Mouse (Mus musculus) forebrain, embryonic 15.5 days (tissue): ENCODE measurements around the gene Cstad. TPM values are rescaled to one million over a fixed set of nuclear protein-coding genes. Genes with fewer than 3 reads are reported as not detected.

Source experiments
- ATAC-seq: fragments of 200-750 bp; cut with Nextera tagmentation; replicated peaks from 2 replicates; pipeline ENCODE4 v1.8.0; 2017; ENCODE audit warnings: mild to moderate bottlenecking, moderate TSS enrichment, moderate library complexity
- H3K27ac ChIP-seq: fragments of 300-500 bp; sonication (generic); replicated peaks from 2 replicates; pipeline ENCODE4 v1.5.1; 2015; ENCODE audit warnings: mild to moderate bottlenecking, inconsistent platforms
- H3K27me3 ChIP-seq: fragments of 300-500 bp; sonication (generic); 2 replicates; pipeline ENCODE4 v1.6.1; 2015; ENCODE audit warnings: inconsistent platforms
- H3K36me3 ChIP-seq: fragments of 300-500 bp; sonication (generic); 2 replicates; pipeline ENCODE4 v1.6.1; 2015; ENCODE audit warnings: mild to moderate bottlenecking, inconsistent platforms
- H3K4me1 ChIP-seq: fragments of 300-500 bp; sonication (generic); 2 replicates; pipeline ENCODE4 v1.6.1; 2015; ENCODE audit warnings: inconsistent platforms
- H3K4me2 ChIP-seq: fragments of 300-500 bp; sonication (generic); replicated peaks from 2 replicates; pipeline ENCODE4 v1.6.1; 2015; ENCODE audit warnings: mild to moderate bottlenecking, inconsistent platforms
- H3K4me3 ChIP-seq: fragments of 300-500 bp; sonication (generic); 2 replicates; pipeline ENCODE4 v1.5.1; 2015; ENCODE audit warnings: mild to moderate bottlenecking, inconsistent platforms
- H3K9ac ChIP-seq: fragments of 300-500 bp; sonication (generic); replicated peaks from 2 replicates; pipeline ENCODE4 v1.6.1; 2015; ENCODE audit warnings: mild to moderate bottlenecking, inconsistent platforms
- H3K9me3 ChIP-seq: fragments of 300-500 bp; sonication (generic); 2 replicates; pipeline ENCODE4 v1.6.1; 2016; ENCODE audit warnings: inconsistent platforms
- WGBS: fragments of 180-500 bp; shearing (Covaris S2); methylation state at CpG from one replicate; pipeline ENCODE4 v1.1.7; 2015; ENCODE audit warnings: mixed read lengths; 5-methylcytosine and 5-hydroxymethylcytosine counted together
- polyA plus RNA-seq: library from polyadenylated mRNA; unstranded; fragments of >200 nt; fragmentation: Nextera tagmentation; extraction: Ambion mirVana; gene quantifications from 2 replicates; pipeline ENCODE4 v1.2.1, GENCODE M21; 2015

The Cstad gene
- polyA plus RNA-seq: 0.63 and 1.4 TPM in 2 replicates

- Histone ChIP-seq H3K27ac (peak within 1 kb of the TSS; percentile 99), H3K4me3 (peak within 1 kb of the TSS; percentile 56), H3K4me2 (peak within 1 kb of the TSS; percentile 54), H3K4me1 (peaks cover 48% of the 10 kb centered on the region), H3K27me3 (no peaks in the 10 kb centered on the region), H3K9ac (peak within 1 kb of the TSS; percentile 66), H3K9me3 (no peaks in the 10 kb centered on the region), H3K36me3 (no peaks in the 10 kb centered on the region)
- 1% methylated on average over 39 of the region's 39 CpGs for WGBS
- peak; percentile 73 for ATAC-seq
Observed at GRCm38 (mm10) chr2:30594641-30595379, at the start of gene Cstad. TSS of gene Cstad (plus strand) at chr2:30595040.

DNA sequence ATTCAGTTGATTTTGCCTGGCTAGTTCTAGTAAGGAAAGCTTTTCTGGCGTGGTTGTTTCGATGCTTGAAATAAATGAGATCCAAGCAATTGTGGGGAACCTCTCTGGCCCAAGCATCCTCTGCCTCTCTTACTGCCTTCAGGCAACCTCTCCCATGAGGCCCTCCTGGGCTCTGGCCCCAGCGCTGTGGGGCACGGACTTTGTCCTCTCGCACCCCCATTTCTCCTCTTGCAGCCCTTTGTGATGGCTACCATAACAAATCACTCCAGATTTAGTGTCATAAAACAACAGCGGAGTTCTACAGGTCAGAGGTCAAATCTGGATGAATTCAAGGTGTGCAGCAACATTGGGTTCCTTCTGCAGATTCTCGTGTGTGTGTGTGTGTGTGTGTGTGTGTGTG lies 49.1 kb upstream of the Cstad start:
- 0 out of 2 replicates have a peak overlapping the region, but pooled peaks have one; percentile 5 for H3K9ac ChIP-seq
- H3K36me3 ChIP-seq: no peaks in the 10 kb centered on the region
- peak overlapping the region; percentile 19; the same call in 1 of the 2 replicates for H3K4me3 ChIP-seq

DNA sequence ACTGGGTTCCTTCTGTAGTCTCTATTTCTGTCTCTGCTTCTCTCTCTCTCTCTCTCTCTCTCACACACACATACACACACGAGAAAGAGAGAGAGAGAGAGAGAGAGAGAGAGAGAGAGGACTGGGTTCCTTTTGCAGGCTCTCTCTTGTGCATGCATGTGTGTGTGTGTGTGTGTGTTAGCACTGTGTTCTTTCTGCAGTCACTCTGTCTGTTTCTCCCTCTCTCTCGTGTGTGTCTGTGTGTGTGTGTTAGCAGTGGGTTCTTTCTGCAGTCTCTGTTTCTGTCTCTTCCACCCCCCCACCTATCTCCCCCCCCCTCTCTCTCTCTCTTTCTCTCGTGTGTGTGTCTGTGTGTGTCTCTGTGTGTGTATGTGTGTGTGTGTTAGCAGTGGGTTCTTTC lies 48.6 kb upstream of the Cstad start:
- Histone ChIP-seq H3K9me3 (no peaks in the 10 kb centered on the region), H3K4me1 (peaks cover 32% of the 10 kb centered on the region), H3K36me3 (no peaks in the 10 kb centered on the region), H3K4me2 (no peak overlapping the region), H3K27ac (peak overlapping the region; percentile 76), H3K4me3 (no peak overlapping the region), H3K27me3 (no peaks in the 10 kb centered on the region), H3K9ac (no peak overlapping the region)
- WGBS: 50% methylated on average over 2 of the region's 3 CpGs
- no peak for ATAC-seq

More for the DNA sequence above, 49.1 kb upstream of the Cstad start:
- Histone ChIP-seq H3K4me1 (peaks cover 34% of the 10 kb centered on the region), H3K4me2 (peak overlapping the region; percentile 44), H3K9me3 (no peaks in the 10 kb centered on the region), H3K27ac (peak overlapping the region; percentile 76), H3K27me3 (no peaks in the 10 kb centered on the region)
- WGBS: 61% methylated on average over 7 of the region's 7 CpGs
- ATAC-seq: no peak

DNA sequence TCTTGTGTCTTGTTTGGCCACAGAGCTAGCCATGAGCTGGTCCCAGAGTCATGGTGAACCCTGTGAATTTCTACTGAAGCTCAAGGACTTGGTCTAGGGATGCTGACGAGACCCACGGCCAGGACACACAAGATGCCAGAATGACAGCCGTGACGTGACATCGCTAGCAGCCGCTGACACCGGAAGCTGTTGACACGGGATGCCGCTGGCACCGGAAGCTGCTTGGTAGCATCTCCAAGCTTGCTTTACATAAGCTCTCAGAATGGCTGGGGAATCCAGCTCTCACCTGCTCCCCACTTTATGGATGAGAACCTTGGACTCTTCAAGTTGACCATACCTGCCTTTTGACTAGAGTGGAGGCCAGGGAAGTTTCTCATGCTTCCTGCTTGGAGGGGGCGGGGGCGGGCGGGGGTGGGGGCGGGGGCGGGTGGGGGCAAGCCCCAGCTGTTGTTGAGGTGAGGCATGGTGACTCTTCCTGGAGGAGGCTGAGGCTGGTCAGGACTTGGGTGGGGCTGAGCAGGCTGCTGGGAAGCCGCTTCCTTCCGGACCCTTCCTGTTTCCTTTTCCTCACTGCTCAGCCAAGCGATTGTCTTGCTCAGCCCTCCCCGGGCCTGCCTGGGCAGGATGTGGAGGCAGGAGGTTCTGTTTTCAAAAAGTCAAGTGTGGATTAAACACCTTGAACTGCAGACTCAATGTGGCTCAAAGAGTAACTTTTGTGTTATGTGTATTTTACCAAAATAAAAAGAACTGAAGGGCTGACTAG lies 47.2 kb upstream of the Cstad start:
- Histone ChIP-seq H3K9me3 (no peaks in the 10 kb centered on the region), H3K27ac (no peak overlapping the region), H3K27me3 (no peaks in the 10 kb centered on the region), H3K4me1 (peaks cover 31% of the 10 kb centered on the region), H3K4me2 (no peak overlapping the region), H3K36me3 (no peaks in the 10 kb centered on the region), H3K9ac (no peak overlapping the region), H3K4me3 (no peak overlapping the region)
- 86% methylated on average over 19 of the region's 19 CpGs for WGBS
- ATAC-seq: no peak

- no peak overlapping the region for H3K4me3 ChIP-seq
- peaks cover 12% of the 10 kb centered on the region for H3K4me1 ChIP-seq
- no peaks in the 10 kb centered on the region for H3K36me3 ChIP-seq
- 76% methylated on average over 5 of the region's 5 CpGs for WGBS
- H3K4me2 ChIP-seq: no peak overlapping the region
- no peak overlapping the region for H3K27ac ChIP-seq
- H3K9me3 ChIP-seq: no peaks in the 10 kb centered on the region
- H3K27me3 ChIP-seq: no peaks in the 10 kb centered on the region
- ATAC-seq: no peak
- H3K9ac ChIP-seq: no peak overlapping the region
Observed at GRCm38 (mm10) chr2:30551579-30551978, 43.3 kb upstream of the Cstad start.

- peak overlapping the region; percentile 14; the same call in 1 of the 2 replicates for H3K4me3 ChIP-seq
Observed at GRCm38 (mm10) chr2:30553851-30554540, 40.8 kb upstream of the Cstad start.

GRCm38 (mm10) chr2:30555257-30555656 lies 39.6 kb upstream of the Cstad start:
- ATAC-seq: no peak
- Histone ChIP-seq H3K9ac (no peak overlapping the region), H3K4me2 (no peak overlapping the region), H3K4me3 (no peak overlapping the region), H3K27ac (no peak overlapping the region), H3K36me3 (no peaks in the 10 kb centered on the region), H3K27me3 (no peaks in the 10 kb centered on the region), H3K9me3 (no peaks in the 10 kb centered on the region), H3K4me1 (peaks cover 8% of the 10 kb centered on the region)
- WGBS: 84% methylated on average over 9 of the region's 9 CpGs

More at GRCm38 (mm10) chr2:30553851-30554540, 40.8 kb upstream of the Cstad start:
- no peaks in the 10 kb centered on the region for H3K36me3 ChIP-seq
- H3K9me3 ChIP-seq: no peaks in the 10 kb centered on the region
- peaks cover 5% of the 10 kb centered on the region; the same call in 1 of the 2 replicates for H3K4me1 ChIP-seq
- peak; percentile 95 for ATAC-seq
- 0 out of 2 replicates have a peak overlapping the region, but pooled peaks have one; percentile 17 for H3K27ac ChIP-seq
- WGBS: 62% methylated on average over 7 of the region's 7 CpGs
- no peaks in the 10 kb centered on the region for H3K27me3 ChIP-seq
- peak overlapping the region; percentile 29; the same call in 1 of the 2 replicates for H3K4me2 ChIP-seq
- no peak overlapping the region for H3K9ac ChIP-seq

DNA sequence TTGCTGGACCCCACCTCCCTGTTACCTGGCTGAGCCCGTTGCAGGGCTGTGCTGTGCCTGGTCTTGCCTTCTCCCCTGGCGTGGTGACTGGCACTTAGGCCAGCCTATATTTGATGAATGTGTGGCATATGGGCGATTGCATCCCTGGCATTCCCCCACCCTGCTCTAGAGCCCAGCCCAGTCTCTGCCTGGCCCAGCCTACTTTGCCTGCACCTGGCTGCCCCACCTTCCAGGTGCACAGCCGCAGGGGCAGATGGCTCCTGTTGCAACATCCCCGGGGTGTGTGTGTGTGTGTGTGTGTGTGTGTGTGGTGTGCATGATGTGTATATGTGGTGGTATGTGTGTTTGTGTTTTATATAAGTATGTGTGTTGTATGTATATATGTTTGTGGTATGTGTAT lies 38.3 kb upstream of the Cstad start:
- H3K27ac ChIP-seq: no peak overlapping the region
- H3K4me3 ChIP-seq: no peak overlapping the region
- no peaks in the 10 kb centered on the region for H3K36me3 ChIP-seq
- H3K4me2 ChIP-seq: no peak overlapping the region
- no peaks in the 10 kb centered on the region for H3K27me3 ChIP-seq
- H3K4me1 ChIP-seq: peaks cover 8% of the 10 kb centered on the region
- ATAC-seq: no peak
- H3K9ac ChIP-seq: no peak overlapping the region
- 84% methylated on average over 5 of the region's 5 CpGs for WGBS
- no peaks in the 10 kb centered on the region for H3K9me3 ChIP-seq

DNA sequence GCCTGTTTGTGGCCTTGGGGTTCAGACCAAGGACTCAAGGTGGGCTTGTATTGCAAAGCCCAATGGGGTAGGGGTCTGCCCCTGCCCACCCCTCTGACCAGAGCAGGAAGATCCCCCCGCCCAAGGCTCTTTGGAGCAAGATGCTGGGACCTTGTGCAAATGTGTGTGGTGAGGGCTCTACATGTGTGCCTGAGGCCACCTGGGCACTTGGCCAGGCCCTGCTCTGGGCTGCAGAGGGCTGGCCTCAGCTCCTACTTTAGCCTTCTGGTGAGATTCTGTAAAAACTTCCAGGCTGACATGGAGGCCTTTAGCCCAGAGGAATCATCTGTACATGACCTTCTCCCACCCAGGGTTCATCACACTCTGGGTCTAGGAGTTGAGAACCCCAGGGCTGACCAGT lies 35.3 kb upstream of the Cstad start:
- no peak for ATAC-seq
- Histone ChIP-seq H3K27ac (no peak overlapping the region), H3K4me2 (no peak overlapping the region), H3K4me1 (peaks cover 3% of the 10 kb centered on the region; the same call in 1 of the 2 replicates), H3K9me3 (no peaks in the 10 kb centered on the region), H3K9ac (no peak overlapping the region), H3K27me3 (no peaks in the 10 kb centered on the region), H3K36me3 (no peaks in the 10 kb centered on the region), H3K4me3 (no peak overlapping the region)
- 94% methylated on average over 1 of the region's 1 CpGs for WGBS

GRCm38 (mm10) chr2:30562553-30562952 lies 32.3 kb upstream of the Cstad start:
- H3K36me3 ChIP-seq: no peaks in the 10 kb centered on the region
- no peak for ATAC-seq
- no peak overlapping the region for H3K4me2 ChIP-seq
- H3K27ac ChIP-seq: no peak overlapping the region
- H3K4me1 ChIP-seq: peaks cover 3% of the 10 kb centered on the region; the same call in 1 of the 2 replicates
- no peak overlapping the region for H3K9ac ChIP-seq
- WGBS: 83% methylated on average over 3 of the region's 3 CpGs
- no peaks in the 10 kb centered on the region for H3K27me3 ChIP-seq
- H3K4me3 ChIP-seq: no peak overlapping the region
- no peaks in the 10 kb centered on the region for H3K9me3 ChIP-seq

DNA sequence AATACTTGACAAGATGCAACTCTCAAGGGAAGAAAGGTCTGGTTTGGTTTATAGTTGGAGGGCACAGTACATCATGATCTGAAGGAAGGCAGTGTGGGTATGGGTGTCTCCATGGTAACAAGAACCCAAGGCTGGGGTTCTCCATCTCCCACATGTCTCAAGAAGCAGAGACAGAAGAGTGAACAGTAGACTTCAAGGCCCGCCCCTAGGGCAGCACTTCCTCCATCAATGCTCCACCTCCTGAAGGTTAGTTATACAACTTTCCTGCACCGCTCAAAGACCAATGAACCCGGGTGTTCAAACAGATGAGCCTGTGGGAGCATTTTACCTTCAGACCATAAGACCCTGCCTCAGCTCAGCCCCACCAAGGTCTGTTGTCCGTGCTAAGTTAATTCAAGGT lies 23.2 kb upstream of the Cstad start:
- no peaks in the 10 kb centered on the region for H3K27me3 ChIP-seq
- WGBS: 90% methylated on average over 4 of the region's 4 CpGs

DNA sequence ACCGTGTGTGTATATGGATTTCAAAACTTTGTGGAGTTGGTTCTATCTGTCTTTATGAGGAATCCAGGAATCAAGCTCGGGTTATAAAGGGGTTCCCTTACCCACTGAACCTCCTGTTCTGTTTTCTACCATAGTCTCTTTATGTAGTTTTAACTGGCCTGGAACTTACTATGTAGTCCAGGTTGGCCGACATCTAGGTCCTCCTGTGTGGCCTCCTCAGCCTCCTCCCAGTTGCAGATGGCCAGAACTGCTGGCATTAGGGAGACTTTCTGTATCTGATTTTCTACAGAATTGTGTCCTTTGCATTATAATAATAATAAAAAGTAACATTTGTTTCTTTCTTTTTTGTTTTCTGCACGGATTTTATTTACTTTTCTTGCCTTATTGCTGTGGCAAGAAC lies 21.3 kb upstream of the Cstad start:
- no peaks in the 10 kb centered on the region for H3K27me3 ChIP-seq
- H3K36me3 ChIP-seq: no peaks in the 10 kb centered on the region
- no peaks in the 10 kb centered on the region for H3K4me1 ChIP-seq
- no peak overlapping the region for H3K27ac ChIP-seq
- no peak for ATAC-seq
- no peak overlapping the region for H3K4me2 ChIP-seq
- H3K4me3 ChIP-seq: no peak overlapping the region
- WGBS: 86% methylated on average over 4 of the region's 4 CpGs
- no peak overlapping the region for H3K9ac ChIP-seq
- no peaks in the 10 kb centered on the region for H3K9me3 ChIP-seq

More for the DNA sequence above, 23.2 kb upstream of the Cstad start:
- Histone ChIP-seq H3K27ac (no peak overlapping the region), H3K4me2 (no peak overlapping the region), H3K9me3 (no peaks in the 10 kb centered on the region), H3K9ac (no peak overlapping the region), H3K36me3 (no peaks in the 10 kb centered on the region), H3K4me1 (no peaks in the 10 kb centered on the region), H3K4me3 (no peak overlapping the region)
- no peak for ATAC-seq
